Mouse (Mus musculus) heart, embryonic 11.5 days (tissue): ENCODE measurements around the gene Gm11042. TPM values are rescaled to one million over a fixed set of nuclear protein-coding genes. Genes with fewer than 3 reads are reported as not detected.

Source experiments
- ATAC-seq: fragments of 200-750 bp; cut with Nextera tagmentation; replicated peaks from 2 replicates; pipeline ENCODE4 v1.8.0; 2017; ENCODE audit warnings: moderate library complexity; ENCODE audit not compliant: insufficient number of reproducible peaks, low FRiP score, low TSS enrichment
- H3K27ac ChIP-seq: fragments of 300-500 bp; sonication (generic); 2 replicates; pipeline ENCODE4 v1.5.1; 2014; ENCODE audit warnings: mild to moderate bottlenecking, low read depth, low read length
- H3K27me3 ChIP-seq: fragments of 300-500 bp; sonication (generic); 2 replicates; pipeline ENCODE4 v1.6.1; 2014; ENCODE audit warnings: mild to moderate bottlenecking, low read length, mixed read lengths; ENCODE audit not compliant: control insufficient read depth, insufficient read depth
- H3K36me3 ChIP-seq: fragments of 300-500 bp; sonication (generic); 2 replicates; pipeline ENCODE4 v1.6.1; 2014; ENCODE audit warnings: mild to moderate bottlenecking, low read length, moderate library complexity, mixed read lengths; ENCODE audit not compliant: control insufficient read depth, insufficient read depth
- H3K4me1 ChIP-seq: fragments of 300-500 bp; sonication (generic); 2 replicates; pipeline ENCODE4 v1.6.1; 2014; ENCODE audit warnings: low read length; ENCODE audit not compliant: control insufficient read depth, insufficient read depth
- H3K4me2 ChIP-seq: fragments of 300-500 bp; sonication (generic); 2 replicates; pipeline ENCODE4 v1.6.1; 2014; ENCODE audit warnings: mild to moderate bottlenecking, moderate library complexity
- H3K4me3 ChIP-seq: fragments of 300-500 bp; sonication (generic); 2 replicates; pipeline ENCODE4 v1.5.1; 2014; ENCODE audit warnings: low read depth, low read length
- H3K9ac ChIP-seq: fragments of 300-500 bp; sonication (generic); 2 replicates; pipeline ENCODE4 v1.6.1; 2014; ENCODE audit warnings: mild to moderate bottlenecking, low read depth, low read length, moderate library complexity
- H3K9me3 ChIP-seq: fragments of 300-500 bp; sonication (generic); replicated peaks from 2 replicates; pipeline ENCODE4 v1.6.1; 2016; ENCODE audit warnings: low read length; ENCODE audit not compliant: control insufficient read depth
- WGBS: fragments of 180-500 bp; shearing (Covaris S2); extraction: QIAGEN DNeasy Blood & Tissue Kit; methylation state at CpG from one replicate; pipeline ENCODE4 v1.1.7; 2014; ENCODE audit not compliant: insufficient replicate concordance; 5-methylcytosine and 5-hydroxymethylcytosine counted together
- polyA plus RNA-seq: library from polyadenylated mRNA; unstranded; fragments of >200 nt; fragmentation: Nextera tagmentation; extraction: Ambion mirVana; gene quantifications from 2 replicates; pipeline ENCODE4 v1.2.1, GENCODE M21; 2014

Gene Gm11042
- polyA plus RNA-seq, 1 experiment from 2014 or later = not detected

GRCm38 (mm10) chr12:74281403-74281802, 34.8 kb downstream of the Gm11042 start:
- no peak for ATAC-seq
- peaks cover 19% of the 10 kb centered on the region for H3K27me3 ChIP-seq
- no peak overlapping the region for H3K4me3 ChIP-seq
- H3K4me1 ChIP-seq = no peaks in the 10 kb centered on the region
- no peak overlapping the region for H3K4me2 ChIP-seq
- no peaks in the 10 kb centered on the region for H3K36me3 ChIP-seq
- no peak overlapping the region for H3K27ac ChIP-seq
- WGBS = 65% methylated on average over 4 of the region's 4 CpGs
- no peak overlapping the region for H3K9ac ChIP-seq
- no peaks in the 10 kb centered on the region for H3K9me3 ChIP-seq

DNA sequence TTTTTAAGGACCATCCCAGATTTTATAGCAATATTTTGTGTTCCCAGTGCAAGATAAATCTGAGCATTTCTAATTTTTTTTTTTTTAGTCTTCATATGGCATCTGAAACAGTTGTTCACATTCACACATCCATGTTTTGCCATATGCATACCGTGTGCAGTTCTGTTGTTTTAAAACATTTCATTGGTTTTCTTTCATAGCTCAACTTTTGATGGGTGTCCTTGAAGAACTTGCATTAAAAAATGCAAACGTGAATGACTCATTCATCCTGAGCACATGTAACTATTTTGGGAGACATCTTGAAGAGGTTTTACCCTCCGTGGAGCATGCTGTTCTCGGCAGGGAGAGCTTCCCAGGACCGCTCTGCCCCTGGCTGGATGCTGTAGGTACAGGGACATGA, 38.9 kb downstream of the Gm11042 start:
- no peak overlapping the region for H3K4me2 ChIP-seq
- no peak overlapping the region for H3K27ac ChIP-seq
- H3K9ac ChIP-seq = no peak overlapping the region
- H3K4me3 ChIP-seq = no peak overlapping the region
- H3K9me3 ChIP-seq = no peaks in the 10 kb centered on the region
- H3K4me1 ChIP-seq = no peaks in the 10 kb centered on the region
- 68% methylated on average over 5 of the region's 5 CpGs for WGBS
- no peak for ATAC-seq
- no peaks in the 10 kb centered on the region; the same call in 1 of the 2 replicates for H3K27me3 ChIP-seq
- no peaks in the 10 kb centered on the region for H3K36me3 ChIP-seq

- WGBS = 91% methylated on average over 17 of the region's 17 CpGs
- no peak overlapping the region for H3K4me3 ChIP-seq
- H3K9ac ChIP-seq = no peak overlapping the region
- H3K4me1 ChIP-seq = no peaks in the 10 kb centered on the region
- no peak for ATAC-seq
- H3K27ac ChIP-seq = no peak overlapping the region
- H3K4me2 ChIP-seq = no peak overlapping the region
- H3K36me3 ChIP-seq = no peaks in the 10 kb centered on the region
- H3K9me3 ChIP-seq = no peaks in the 10 kb centered on the region
- H3K27me3 ChIP-seq = no peaks in the 10 kb centered on the region
These were observed 43.6 kb downstream of the Gm11042 start for GRCm38 (mm10) chr12:74272545-74272944.

- Histone ChIP-seq H3K27me3 (no peaks in the 10 kb centered on the region), H3K4me1 (no peaks in the 10 kb centered on the region), H3K36me3 (no peaks in the 10 kb centered on the region), H3K4me2 (no peak overlapping the region), H3K9me3 (no peaks in the 10 kb centered on the region), H3K9ac (no peak overlapping the region), H3K27ac (no peak overlapping the region), H3K4me3 (no peak overlapping the region)
- 82% methylated on average over 15 of the region's 15 CpGs for WGBS
- no peak for ATAC-seq
These were observed 47.4 kb downstream of the Gm11042 start for GRCm38 (mm10) chr12:74268644-74269285.

DNA sequence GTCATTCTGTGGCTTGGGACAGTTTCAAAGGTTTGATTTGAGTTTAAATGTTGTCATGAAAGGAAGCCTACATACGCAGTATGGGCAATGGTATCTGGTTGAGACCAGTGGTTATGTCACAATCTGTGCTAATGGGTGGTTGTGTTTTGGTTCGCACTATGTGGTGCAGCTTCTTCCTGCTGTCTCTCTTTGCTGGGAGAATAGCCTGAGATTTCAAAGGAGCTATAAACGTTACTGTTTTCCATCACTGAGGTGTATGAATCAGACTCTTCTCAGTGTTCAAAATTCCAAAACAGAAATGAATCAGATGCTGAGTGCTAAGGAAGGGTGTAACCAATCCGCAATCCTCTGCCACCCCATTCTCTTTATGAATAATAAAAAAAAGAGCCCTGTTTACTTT, 49.1 kb downstream of the Gm11042 start:
- H3K4me1 ChIP-seq = no peaks in the 10 kb centered on the region
- WGBS = 89% methylated on average over 4 of the region's 4 CpGs
- no peaks in the 10 kb centered on the region for H3K9me3 ChIP-seq

More for the DNA sequence above, 49.1 kb downstream of the Gm11042 start:
- ATAC-seq = no peak
- Histone ChIP-seq H3K4me2 (no peak overlapping the region), H3K36me3 (no peaks in the 10 kb centered on the region), H3K9ac (no peak overlapping the region), H3K27me3 (no peaks in the 10 kb centered on the region), H3K27ac (no peak overlapping the region), H3K4me3 (no peak overlapping the region)
